Mouse (Mus musculus): ENCODE results near the gene Fkbp8. TPM values are rescaled to one million over a fixed set of nuclear protein-coding genes. Genes with fewer than 3 reads are reported as not detected.

Fkbp8 gene
- 252 and 291 TPM in 2 replicates for polyA plus RNA-seq (2014; fragmentation: Nextera tagmentation; extraction: Ambion mirVana)

- H3K36me3 ChIP-seq (ENCODE audit: control insufficient read depth, insufficient read depth, low read length) = peaks cover 30% of the 10 kb centered on the region
- H3K9me3 ChIP-seq (ENCODE audit: control insufficient read depth, low read length) = no peaks in the 10 kb centered on the region
- H3K27ac ChIP-seq (ENCODE audit: low read depth, low read length) = peak within 1 kb of the TSS; percentile 73
- H3K27me3 ChIP-seq (ENCODE audit: control insufficient read depth, insufficient read depth, low read length) = no peaks in the 10 kb centered on the region
- WGBS = under 1% methylated on average over 49 of the region's 61 CpGs
- peak within 1 kb of the TSS; percentile 94 for H3K9ac ChIP-seq (ENCODE audit: low read depth, low read length)
- peak within 1 kb of the TSS; percentile 58 for H3K4me2 ChIP-seq (replicated peaks; ENCODE audit: low read depth, low read length)
- H3K4me3 ChIP-seq (ENCODE audit: low read length) = peak within 1 kb of the TSS; percentile 76
- ATAC-seq (ENCODE audit: low FRiP score, low TSS enrichment) = peak; percentile 92
- H3K4me1 ChIP-seq (ENCODE audit: control insufficient read depth, insufficient read depth, low read length) = peaks cover 17% of the 10 kb centered on the region
These were observed at the start of gene Fkbp8, which contains the start of gene Kxd1 for GRCm38 (mm10) chr8:70527512-70528181. Gene Fkbp8 (plus strand): TSS chr8:70527724. Gene Kxd1 (minus strand): TSS chr8:70527956.

- Histone ChIP-seq H3K4me1 (ENCODE audit: control insufficient read depth, insufficient read depth, low read length) (peaks cover 9% of the 10 kb centered on the region), H3K27ac (ENCODE audit: low read depth, low read length) (no peak overlapping the region), H3K27me3 (ENCODE audit: control insufficient read depth, insufficient read depth, low read length) (peaks cover 39% of the 10 kb centered on the region), H3K9me3 (ENCODE audit: control insufficient read depth, low read length) (no peaks in the 10 kb centered on the region), H3K9ac (ENCODE audit: low read depth, low read length) (no peak overlapping the region), H3K36me3 (ENCODE audit: control insufficient read depth, insufficient read depth, low read length) (no peaks in the 10 kb centered on the region), H3K4me3 (ENCODE audit: low read length) (no peak overlapping the region), H3K4me2 (replicated peaks; ENCODE audit: low read depth, low read length) (no peak overlapping the region)
- ATAC-seq (ENCODE audit: low FRiP score, low TSS enrichment) = no peak
- 72% methylated on average over 3 of the region's 3 CpGs for WGBS
These were observed 45.6 kb upstream of the Fkbp8 start for GRCm38 (mm10) chr8:70481908-70482307.

- no peaks in the 10 kb centered on the region for H3K9me3 ChIP-seq (ENCODE audit: control insufficient read depth, low read length)
- H3K9ac ChIP-seq (ENCODE audit: low read depth, low read length) = no peak overlapping the region
- no peak for ATAC-seq (ENCODE audit: low FRiP score, low TSS enrichment)
- 65% methylated on average over 2 of the region's 2 CpGs for WGBS
- no peak overlapping the region for H3K4me3 ChIP-seq (ENCODE audit: low read length)
- H3K4me2 ChIP-seq (replicated peaks; ENCODE audit: low read depth, low read length) = no peak overlapping the region
- H3K27me3 ChIP-seq (ENCODE audit: control insufficient read depth, insufficient read depth, low read length) = peaks cover 48% of the 10 kb centered on the region
- H3K36me3 ChIP-seq (ENCODE audit: control insufficient read depth, insufficient read depth, low read length) = no peaks in the 10 kb centered on the region
- peaks cover 7% of the 10 kb centered on the region for H3K4me1 ChIP-seq (ENCODE audit: control insufficient read depth, insufficient read depth, low read length)
- no peak overlapping the region for H3K27ac ChIP-seq (ENCODE audit: low read depth, low read length)
These were observed 44.6 kb upstream of the Fkbp8 start for GRCm38 (mm10) chr8:70482943-70483342.

- no peaks in the 10 kb centered on the region for H3K36me3 ChIP-seq (ENCODE audit: control insufficient read depth, insufficient read depth, low read length)
- WGBS = 51% methylated on average over 7 of the region's 7 CpGs
- no peak overlapping the region for H3K27ac ChIP-seq (ENCODE audit: low read depth, low read length)
- H3K9ac ChIP-seq (ENCODE audit: low read depth, low read length) = no peak overlapping the region
- no peaks in the 10 kb centered on the region for H3K9me3 ChIP-seq (ENCODE audit: control insufficient read depth, low read length)
- no peak overlapping the region for H3K4me3 ChIP-seq (ENCODE audit: low read length)
- H3K4me2 ChIP-seq (replicated peaks; ENCODE audit: low read depth, low read length) = no peak overlapping the region
- no peak for ATAC-seq (ENCODE audit: low FRiP score, low TSS enrichment)
- peaks cover 78% of the 10 kb centered on the region for H3K27me3 ChIP-seq (ENCODE audit: control insufficient read depth, insufficient read depth, low read length)
- H3K4me1 ChIP-seq (ENCODE audit: control insufficient read depth, insufficient read depth, low read length) = peaks cover 23% of the 10 kb centered on the region
These were observed 41.3 kb upstream of the Fkbp8 start for GRCm38 (mm10) chr8:70486191-70486681.

GRCm38 (mm10) chr8:70486941-70487520 lies 40.5 kb upstream of the Fkbp8 start, which contains the start of gene Tmem59l:
Gene Tmem59l (minus strand): TSS chr8:70487358.
- peaks cover 23% of the 10 kb centered on the region for H3K4me1 ChIP-seq (ENCODE audit: control insufficient read depth, insufficient read depth, low read length)
- H3K4me2 ChIP-seq (replicated peaks; ENCODE audit: low read depth, low read length) = peak within 1 kb of the TSS; percentile 47
- peaks cover 86% of the 10 kb centered on the region for H3K27me3 ChIP-seq (ENCODE audit: control insufficient read depth, insufficient read depth, low read length)
- no peaks in the 10 kb centered on the region for H3K9me3 ChIP-seq (ENCODE audit: control insufficient read depth, low read length)
- no peak for ATAC-seq (ENCODE audit: low FRiP score, low TSS enrichment)
- peak within 1 kb of the TSS; percentile 31 for H3K4me3 ChIP-seq (ENCODE audit: low read length)
- H3K27ac ChIP-seq (ENCODE audit: low read depth, low read length) = peak within 1 kb of the TSS; percentile 59; the same call in 1 of the 2 replicates
- H3K36me3 ChIP-seq (ENCODE audit: control insufficient read depth, insufficient read depth, low read length) = no peaks in the 10 kb centered on the region
- WGBS = 4% methylated on average over 30 of the region's 33 CpGs
- H3K9ac ChIP-seq (ENCODE audit: low read depth, low read length) = peak within 1 kb of the TSS; percentile 8; the same call in 1 of the 2 replicates

- Histone ChIP-seq H3K4me1 (ENCODE audit: control insufficient read depth, insufficient read depth, low read length) (peaks cover 27% of the 10 kb centered on the region), H3K36me3 (ENCODE audit: control insufficient read depth, insufficient read depth, low read length) (no peaks in the 10 kb centered on the region), H3K27me3 (ENCODE audit: control insufficient read depth, insufficient read depth, low read length) (peaks cover 93% of the 10 kb centered on the region), H3K4me2 (replicated peaks; ENCODE audit: low read depth, low read length) (peak overlapping the region; percentile 47), H3K9ac (ENCODE audit: low read depth, low read length) (no peak overlapping the region; the same call in 1 of the 2 replicates), H3K9me3 (ENCODE audit: control insufficient read depth, low read length) (no peaks in the 10 kb centered on the region), H3K4me3 (ENCODE audit: low read length) (peak overlapping the region; percentile 31), H3K27ac (ENCODE audit: low read depth, low read length) (peak overlapping the region; percentile 59; the same call in 1 of the 2 replicates)
- peak; percentile 40 for ATAC-seq (ENCODE audit: low FRiP score, low TSS enrichment)
- 3% methylated on average over 47 of the region's 55 CpGs for WGBS
These were observed 39.3 kb upstream of the Fkbp8 start for GRCm38 (mm10) chr8:70487993-70488796.

- no peak for ATAC-seq (ENCODE audit: low FRiP score, low TSS enrichment)
- Histone ChIP-seq H3K4me1 (ENCODE audit: control insufficient read depth, insufficient read depth, low read length) (peaks cover 30% of the 10 kb centered on the region), H3K4me3 (ENCODE audit: low read length) (peak overlapping the region; percentile 34), H3K9me3 (ENCODE audit: control insufficient read depth, low read length) (no peaks in the 10 kb centered on the region), H3K9ac (ENCODE audit: low read depth, low read length) (no peak overlapping the region), H3K4me2 (replicated peaks; ENCODE audit: low read depth, low read length) (peak overlapping the region; percentile 51), H3K27me3 (ENCODE audit: control insufficient read depth, insufficient read depth, low read length) (peaks cover 97% of the 10 kb centered on the region), H3K27ac (ENCODE audit: low read depth, low read length) (0 out of 2 replicates have a peak overlapping the region, but pooled peaks have one; percentile 37), H3K36me3 (ENCODE audit: control insufficient read depth, insufficient read depth, low read length) (no peaks in the 10 kb centered on the region)
- 2% methylated on average over 14 of the region's 14 CpGs for WGBS
These were observed 38.5 kb upstream of the Fkbp8 start for GRCm38 (mm10) chr8:70488931-70489470.

- peaks cover 99% of the 10 kb centered on the region for H3K27me3 ChIP-seq (ENCODE audit: control insufficient read depth, insufficient read depth, low read length)
These were observed 37.9 kb upstream of the Fkbp8 start for GRCm38 (mm10) chr8:70489576-70489975.

More at GRCm38 (mm10) chr8:70489576-70489975, 37.9 kb upstream of the Fkbp8 start:
- WGBS = under 1% methylated on average over 33 of the region's 41 CpGs
- 0 out of 2 replicates have a peak, but pooled peaks have one; percentile 10 for ATAC-seq (ENCODE audit: low FRiP score, low TSS enrichment)
- H3K4me2 ChIP-seq (replicated peaks; ENCODE audit: low read depth, low read length) = peak overlapping the region; percentile 51
- H3K9ac ChIP-seq (ENCODE audit: low read depth, low read length) = no peak overlapping the region; the same call in 1 of the 2 replicates
- no peak overlapping the region; the same call in 1 of the 2 replicates for H3K27ac ChIP-seq (ENCODE audit: low read depth, low read length)
- no peaks in the 10 kb centered on the region for H3K36me3 ChIP-seq (ENCODE audit: control insufficient read depth, insufficient read depth, low read length)
- H3K4me1 ChIP-seq (ENCODE audit: control insufficient read depth, insufficient read depth, low read length) = peaks cover 30% of the 10 kb centered on the region
- H3K9me3 ChIP-seq (ENCODE audit: control insufficient read depth, low read length) = no peaks in the 10 kb centered on the region
- H3K4me3 ChIP-seq (ENCODE audit: low read length) = peak overlapping the region; percentile 34
